Mouse (Mus musculus) ovary, postnatal 36 days (tissue): ENCODE measurements around the gene Unc50.
A peak's percentile ranks its signal among the peaks of the same experiment; 100 is the strongest.

Experiments used
- DNase-seq: peaks from one replicate; pipeline ENCODE4 v3.0.0; 2022; ENCODE audit warnings: low spot score, mixed read lengths

The Unc50 gene

GRCm38 (mm10) chr1:37429366-37430296 is at the start of gene Unc50, which contains the start of gene Coa5:
Gene Unc50 (plus strand): TSS chr1:37430139.
Gene Coa5 (minus strand): TSS chr1:37430103.
- peak; percentile 94 for DNase-seq

GRCm38 (mm10) chr1:37380913-37381312 is 49.0 kb upstream of the Unc50 start:
- no peak for DNase-seq

- DNase-seq, result no peak
Observed at GRCm38 (mm10) chr1:37384304-37384703, 45.6 kb upstream of the Unc50 start.

- DNase-seq, result no peak
Observed at GRCm38 (mm10) chr1:37386448-37386971, 43.4 kb upstream of the Unc50 start.

GRCm38 (mm10) chr1:37393174-37393573 is 36.8 kb upstream of the Unc50 start:
- no peak for DNase-seq

- DNase-seq, result no peak
Observed at GRCm38 (mm10) chr1:37396481-37396880, 33.5 kb upstream of the Unc50 start.

- no peak for DNase-seq
Observed at GRCm38 (mm10) chr1:37398961-37399360, 31.0 kb upstream of the Unc50 start.

- no peak for DNase-seq
Observed at GRCm38 (mm10) chr1:37399734-37400133, 30.2 kb upstream of the Unc50 start.

GRCm38 (mm10) chr1:37401687-37402086 is 28.3 kb upstream of the Unc50 start:
- DNase-seq, result peak; percentile 49

GRCm38 (mm10) chr1:37405137-37405536 is 24.8 kb upstream of the Unc50 start:
- DNase-seq, result no peak

- DNase-seq, result no peak
Observed at GRCm38 (mm10) chr1:37407228-37407627, 22.7 kb upstream of the Unc50 start.

- no peak for DNase-seq
Observed at GRCm38 (mm10) chr1:37408059-37408458, 21.9 kb upstream of the Unc50 start.

- DNase-seq, result no peak
Observed at GRCm38 (mm10) chr1:37408678-37409077, 21.3 kb upstream of the Unc50 start.

GRCm38 (mm10) chr1:37409647-37410046 is 20.3 kb upstream of the Unc50 start:
- DNase-seq, result no peak

GRCm38 (mm10) chr1:37415394-37415793 is 14.5 kb upstream of the Unc50 start:
- no peak for DNase-seq

GRCm38 (mm10) chr1:37419420-37419819 is 10.5 kb upstream of the Unc50 start:
- DNase-seq, result peak; percentile 27

GRCm38 (mm10) chr1:37427144-37427875 is 2.6 kb upstream of the Unc50 start:
- no peak for DNase-seq

GRCm38 (mm10) chr1:37428911-37429310 is 1.0 kb upstream of the Unc50 start:
- no peak for DNase-seq

- no peak for DNase-seq
Observed at GRCm38 (mm10) chr1:37430297-37430840, 430 bp downstream of the Unc50 start.

GRCm38 (mm10) chr1:37436419-37436818 is 6.5 kb downstream of the Unc50 start:
- DNase-seq, result no peak

- DNase-seq, result no peak
Observed at GRCm38 (mm10) chr1:37442848-37443835, 13.2 kb downstream of the Unc50 start.
